Mouse (Mus musculus): ENCODE measurements around the gene Upp2. TPM values are rescaled to one million over a fixed set of nuclear protein-coding genes. Genes with fewer than 3 reads are reported as not detected.

The Upp2 gene
- polyA plus RNA-seq, 1 experiment from 2014 or later, result 9.6 TPM

- Histone ChIP-seq H3K4me2 (ENCODE audit: low read length) (no peak overlapping the region), H3K27me3 (ENCODE audit: insufficient read depth, low read length) (no peaks in the 10 kb centered on the region), H3K4me1 (replicated peaks; ENCODE audit: insufficient read depth, low read length) (no peaks in the 10 kb centered on the region), H3K27ac (no peak overlapping the region), H3K9ac (ENCODE audit: low read depth, low read length) (no peak overlapping the region), H3K4me3 (replicated peaks; ENCODE audit: low read depth, low read length) (no peak overlapping the region), H3K36me3 (ENCODE audit: insufficient read depth, low read length) (no peaks in the 10 kb centered on the region), H3K9me3 (replicated peaks; ENCODE audit: low read length) (no peaks in the 10 kb centered on the region)
- DNase-seq (ENCODE audit: low spot score) (peak; percentile 79), ATAC-seq (replicated peaks; ENCODE audit: low FRiP score, low read depth) (no peak)
- TF ChIP-seq CTCF (IDR thresholded peaks at IDR 0.05; ENCODE audit: low read depth), result peak; percentile 61
- 33% methylated on average over 4 of the region's 4 CpGs for WGBS
Observed at GRCm38 (mm10) chr2:58737192-58737820, 170.2 kb downstream of the Upp2 start.

- H3K36me3 ChIP-seq (ENCODE audit: insufficient read depth, low read length), result no peaks in the 10 kb centered on the region
- no peak overlapping the region for H3K4me2 ChIP-seq (ENCODE audit: low read length)
- no peak overlapping the region for H3K27ac ChIP-seq
- ATAC-seq (replicated peaks; ENCODE audit: low FRiP score, low read depth) (no peak), DNase-seq (ENCODE audit: low spot score) (no peak)
- H3K9ac ChIP-seq (ENCODE audit: low read depth, low read length), result no peak overlapping the region
- no peaks in the 10 kb centered on the region for H3K9me3 ChIP-seq (replicated peaks; ENCODE audit: low read length)
- no peak overlapping the region for H3K4me3 ChIP-seq (replicated peaks; ENCODE audit: low read depth, low read length)
- TF ChIP-seq CTCF (IDR thresholded peaks at IDR 0.05; ENCODE audit: low read depth), result no peak
- WGBS, result 91% methylated on average over 1 of the region's 1 CpGs
- H3K27me3 ChIP-seq (ENCODE audit: insufficient read depth, low read length), result no peaks in the 10 kb centered on the region
- H3K4me1 ChIP-seq (replicated peaks; ENCODE audit: insufficient read depth, low read length), result no peaks in the 10 kb centered on the region
Observed at GRCm38 (mm10) chr2:58741213-58741612, 174.1 kb downstream of the Upp2 start.

GRCm38 (mm10) chr2:58742026-58742425 is 174.9 kb downstream of the Upp2 start:
- DNase-seq (ENCODE audit: low spot score), result no peak
- TF ChIP-seq CTCF (IDR thresholded peaks at IDR 0.05; ENCODE audit: low read depth), result no peak
- Histone ChIP-seq H3K36me3 (ENCODE audit: insufficient read depth, low read length) (no peaks in the 10 kb centered on the region), H3K4me1 (replicated peaks; ENCODE audit: insufficient read depth, low read length) (no peaks in the 10 kb centered on the region), H3K4me2 (ENCODE audit: low read length) (no peak overlapping the region), H3K27me3 (ENCODE audit: insufficient read depth, low read length) (no peaks in the 10 kb centered on the region), H3K9ac (ENCODE audit: low read depth, low read length) (no peak overlapping the region), H3K27ac (no peak overlapping the region), H3K4me3 (replicated peaks; ENCODE audit: low read depth, low read length) (no peak overlapping the region), H3K9me3 (replicated peaks; ENCODE audit: low read length) (no peaks in the 10 kb centered on the region)
- no peak for ATAC-seq (replicated peaks; ENCODE audit: low FRiP score, low read depth)
- 75% methylated on average over 4 of the region's 4 CpGs for WGBS

- Histone ChIP-seq H3K4me3 (replicated peaks; ENCODE audit: low read depth, low read length) (no peak overlapping the region), H3K27me3 (ENCODE audit: insufficient read depth, low read length) (no peaks in the 10 kb centered on the region), H3K27ac (no peak overlapping the region), H3K4me1 (replicated peaks; ENCODE audit: insufficient read depth, low read length) (no peaks in the 10 kb centered on the region), H3K9me3 (replicated peaks; ENCODE audit: low read length) (no peaks in the 10 kb centered on the region), H3K36me3 (ENCODE audit: insufficient read depth, low read length) (no peaks in the 10 kb centered on the region), H3K4me2 (ENCODE audit: low read length) (no peak overlapping the region), H3K9ac (ENCODE audit: low read depth, low read length) (no peak overlapping the region)
- no peak for TF ChIP-seq CTCF (IDR thresholded peaks at IDR 0.05; ENCODE audit: low read depth)
- DNase-seq (ENCODE audit: low spot score), result no peak
- ATAC-seq (replicated peaks; ENCODE audit: low FRiP score, low read depth), result no peak
- 69% methylated on average over 3 of the region's 3 CpGs for WGBS
Observed at GRCm38 (mm10) chr2:58743446-58743845, 176.3 kb downstream of the Upp2 start.

GRCm38 (mm10) chr2:58747483-58748229 is 180.6 kb downstream of the Upp2 start:
- Histone ChIP-seq H3K36me3 (ENCODE audit: insufficient read depth, low read length) (no peaks in the 10 kb centered on the region), H3K27me3 (ENCODE audit: insufficient read depth, low read length) (no peaks in the 10 kb centered on the region), H3K27ac (peak overlapping the region; percentile 79), H3K9ac (ENCODE audit: low read depth, low read length) (no peak overlapping the region), H3K4me1 (replicated peaks; ENCODE audit: insufficient read depth, low read length) (no peaks in the 10 kb centered on the region), H3K4me3 (replicated peaks; ENCODE audit: low read depth, low read length) (no peak overlapping the region), H3K4me2 (ENCODE audit: low read length) (peak overlapping the region; percentile 34; the same call in 1 of the 2 replicates), H3K9me3 (replicated peaks; ENCODE audit: low read length) (no peaks in the 10 kb centered on the region)
- DNase-seq (ENCODE audit: low spot score), result peak; percentile 53
- TF ChIP-seq CTCF (IDR thresholded peaks at IDR 0.05; ENCODE audit: low read depth), result no peak
- peak; percentile 90 for ATAC-seq (replicated peaks; ENCODE audit: low FRiP score, low read depth)
- 31% methylated on average over 11 of the region's 11 CpGs for WGBS

GRCm38 (mm10) chr2:58748296-58748695 is 181.2 kb downstream of the Upp2 start:
- H3K9me3 ChIP-seq (replicated peaks; ENCODE audit: low read length), result no peaks in the 10 kb centered on the region
- H3K36me3 ChIP-seq (ENCODE audit: insufficient read depth, low read length), result no peaks in the 10 kb centered on the region
- no peak for TF ChIP-seq CTCF (IDR thresholded peaks at IDR 0.05; ENCODE audit: low read depth)
- DNase-seq (ENCODE audit: low spot score) (no peak), ATAC-seq (replicated peaks; ENCODE audit: low FRiP score, low read depth) (no peak)
- 66% methylated on average over 5 of the region's 5 CpGs for WGBS
- peak overlapping the region; percentile 79 for H3K27ac ChIP-seq
- H3K4me2 ChIP-seq (ENCODE audit: low read length), result no peak overlapping the region
- H3K27me3 ChIP-seq (ENCODE audit: insufficient read depth, low read length), result no peaks in the 10 kb centered on the region
- no peak overlapping the region for H3K9ac ChIP-seq (ENCODE audit: low read depth, low read length)
- no peak overlapping the region for H3K4me3 ChIP-seq (replicated peaks; ENCODE audit: low read depth, low read length)
- no peaks in the 10 kb centered on the region for H3K4me1 ChIP-seq (replicated peaks; ENCODE audit: insufficient read depth, low read length)

All from kidney, postnatal 0 days (tissue).